Mouse (Mus musculus): ENCODE measurements around the gene Rnf113a2.

DNA sequence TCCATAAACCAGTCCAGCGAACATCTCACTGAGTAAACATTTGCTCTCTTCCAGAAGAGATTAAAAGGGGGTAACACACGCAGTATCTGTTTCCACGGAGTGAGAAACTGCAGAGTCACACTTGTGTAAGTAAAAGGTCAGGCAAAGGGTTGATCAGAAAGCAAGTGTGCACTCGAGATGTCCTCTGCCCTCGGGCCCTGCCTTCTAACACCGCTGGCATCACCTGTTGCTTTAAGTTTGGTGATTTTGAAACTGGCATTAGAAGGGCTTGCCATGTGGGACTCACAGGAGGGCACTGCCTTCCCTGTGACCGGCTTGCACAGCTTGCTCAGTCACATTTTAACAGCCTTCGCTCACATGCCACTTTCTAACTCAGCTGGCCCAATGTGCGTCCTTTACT lies 17.3 kb upstream of the Rnf113a2 start:
- TF ChIP-seq CTCF (IDR thresholded peaks at IDR 0.05; ENCODE audit: low read depth, low read length) (no peak), GATA1 (IDR thresholded peaks at IDR 0.05; ENCODE audit: borderline replicate concordance, low read length) (no peak)
